ENCODE assay signal across 15 mouse cellular contexts in genomic region chr2:129896696-129897095, GRCm38 (mm10).
"Had no signal": no experiment of that assay in that cellular context is flagged by ENCODE, and none has a peak within 500 bp of the region (broad histone marks: within the 10 kb centered on the region; RNA-seq: fewer than 3 reads in every experiment).

No protein-coding gene starts in this region.

- DNase-seq: forebrain, postnatal 0 days; gastrocnemius, postnatal 14 days; gastrocnemius, postnatal 36 days; heart, adult 18-20 months; heart, postnatal 14 days; heart, postnatal 36 days; kidney, adult 11 months; kidney, adult 2 months; kidney, adult 9 months; kidney, postnatal 14 days; kidney, postnatal 36 days; layer of hippocampus, adult 9-11 months; layer of hippocampus, postnatal 36 days; liver; liver, embryonic 13.5 days had no signal
